Mouse (Mus musculus): Measurements from ENCODE around the gene V1ra8.
"Not testable (repeated sequence)": the region's sequence is repeated elsewhere in the genome, so short reads cannot be mapped to it uniquely, and the experiment has no call there.

V1ra8 gene

GRCm38 (mm10) chr6:90202493-90202892 lies at the start of gene V1ra8:
V1ra8 (plus strand) TSS chr6:90202793.
- DNase-seq (ENCODE audit: low read depth, low spot score) = not testable (repeated sequence)

GRCm38 (mm10) chr6:90160139-90160538 lies 42.5 kb upstream of the V1ra8 start:
- no peak for DNase-seq (ENCODE audit: low read depth, low spot score)

- DNase-seq (ENCODE audit: low read depth, low spot score) = no peak
Measured at GRCm38 (mm10) chr6:90174508-90174907, 28.1 kb upstream of the V1ra8 start, which contains the start of gene Vmn1r52. Vmn1r52 (plus strand) TSS chr6:90174808.

GRCm38 (mm10) chr6:90224338-90224737 lies 21.7 kb downstream of the V1ra8 start, which contains the start of gene Vmn1r53:
Vmn1r53 (minus strand) TSS chr6:90224438.
- no peak for DNase-seq (ENCODE audit: low read depth, low spot score)

- not testable (repeated sequence) for DNase-seq (ENCODE audit: low read depth, low spot score)
Measured at GRCm38 (mm10) chr6:90232114-90232513, 29.5 kb downstream of the V1ra8 start.

- no peak for DNase-seq (ENCODE audit: low read depth, low spot score)
Measured at GRCm38 (mm10) chr6:90232681-90233080, 30.1 kb downstream of the V1ra8 start.

- DNase-seq (ENCODE audit: low read depth, low spot score) = no peak
Measured at GRCm38 (mm10) chr6:90244019-90244418, 41.4 kb downstream of the V1ra8 start.

- DNase-seq (ENCODE audit: low read depth, low spot score) = no peak
Measured at GRCm38 (mm10) chr6:90246000-90246399, 43.4 kb downstream of the V1ra8 start, which contains the start of gene Vmn1r54. Vmn1r54 (plus strand) TSS chr6:90246300.

Data from embryo, embryonic 11.5 days (tissue).